Mouse (Mus musculus): ENCODE measurements around the gene Setx. TPM values are rescaled to one million over a fixed set of nuclear protein-coding genes. Genes with fewer than 3 reads are reported as not detected.
A peak's percentile ranks its signal among the peaks of the same experiment; 100 is the strongest.
"Not testable (repeated sequence)": the region's sequence is repeated elsewhere in the genome, so short reads cannot be mapped to it uniquely, and the experiment has no call there.

Gene Setx
- polyA plus RNA-seq, 1 experiment: 49.3 TPM

DNA sequence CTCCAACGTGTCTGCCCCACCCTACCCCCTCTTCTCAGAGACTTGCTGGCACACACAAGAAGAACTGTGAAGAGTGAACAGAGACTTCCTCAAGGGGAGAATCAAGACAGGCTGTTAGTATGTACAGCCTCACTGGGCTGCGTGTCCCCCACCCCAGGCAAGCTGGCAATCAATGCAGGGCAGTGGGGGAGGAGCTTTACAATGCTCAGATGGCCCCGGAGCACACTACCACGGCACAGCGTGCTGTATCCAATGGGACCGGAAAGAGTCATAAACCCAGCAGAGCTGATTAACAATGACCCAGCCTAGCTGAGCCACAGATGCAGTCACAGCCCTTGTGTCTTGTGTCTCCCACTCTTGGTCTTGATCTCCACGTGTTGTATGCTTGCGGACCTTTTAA is 25.2 kb upstream of the Setx start:
- no peak overlapping the region for H3K27ac ChIP-seq (ENCODE audit: insufficient read depth, low read length)
- TF ChIP-seq POLR2A (IDR thresholded peaks at IDR 0.05; ENCODE audit: low read depth, low read length): no peak
- TF ChIP-seq CTCF (IDR thresholded peaks at IDR 0.05; ENCODE audit: borderline replicate concordance, insufficient read depth, low read length): no peak
- H3K4me1 ChIP-seq (ENCODE audit: control insufficient read depth, insufficient read depth, low read length): no peaks in the 10 kb centered on the region
- no peak overlapping the region for H3K4me3 ChIP-seq (ENCODE audit: insufficient read depth, low read length)

DNA sequence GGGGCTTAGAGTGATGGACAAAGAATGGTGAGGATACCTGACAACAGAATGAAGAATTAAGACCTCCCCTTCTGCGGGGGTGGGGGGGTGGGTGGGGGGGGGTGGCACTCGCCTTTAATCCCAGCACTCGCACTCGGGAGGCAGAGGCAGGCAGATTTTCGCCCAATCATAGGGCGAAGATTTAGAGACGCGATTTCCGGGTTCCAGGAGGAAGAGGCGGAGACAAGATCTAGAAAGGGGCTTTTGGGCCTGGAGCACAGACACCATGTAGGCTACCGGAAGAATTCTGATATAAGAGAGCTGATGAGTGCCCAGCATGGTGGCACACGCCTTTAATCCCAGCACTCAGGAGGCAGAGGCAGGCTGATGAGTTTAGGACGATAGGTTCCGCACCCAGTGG is 24.3 kb upstream of the Setx start:
- H3K27ac ChIP-seq (ENCODE audit: insufficient read depth, low read length): no peak overlapping the region
- no peaks in the 10 kb centered on the region for H3K4me1 ChIP-seq (ENCODE audit: control insufficient read depth, insufficient read depth, low read length)
- no peak overlapping the region for H3K4me3 ChIP-seq (ENCODE audit: insufficient read depth, low read length)
- TF ChIP-seq CTCF (IDR thresholded peaks at IDR 0.05; ENCODE audit: borderline replicate concordance, insufficient read depth, low read length) (no peak), POLR2A (IDR thresholded peaks at IDR 0.05; ENCODE audit: low read depth, low read length) (no peak)

DNA sequence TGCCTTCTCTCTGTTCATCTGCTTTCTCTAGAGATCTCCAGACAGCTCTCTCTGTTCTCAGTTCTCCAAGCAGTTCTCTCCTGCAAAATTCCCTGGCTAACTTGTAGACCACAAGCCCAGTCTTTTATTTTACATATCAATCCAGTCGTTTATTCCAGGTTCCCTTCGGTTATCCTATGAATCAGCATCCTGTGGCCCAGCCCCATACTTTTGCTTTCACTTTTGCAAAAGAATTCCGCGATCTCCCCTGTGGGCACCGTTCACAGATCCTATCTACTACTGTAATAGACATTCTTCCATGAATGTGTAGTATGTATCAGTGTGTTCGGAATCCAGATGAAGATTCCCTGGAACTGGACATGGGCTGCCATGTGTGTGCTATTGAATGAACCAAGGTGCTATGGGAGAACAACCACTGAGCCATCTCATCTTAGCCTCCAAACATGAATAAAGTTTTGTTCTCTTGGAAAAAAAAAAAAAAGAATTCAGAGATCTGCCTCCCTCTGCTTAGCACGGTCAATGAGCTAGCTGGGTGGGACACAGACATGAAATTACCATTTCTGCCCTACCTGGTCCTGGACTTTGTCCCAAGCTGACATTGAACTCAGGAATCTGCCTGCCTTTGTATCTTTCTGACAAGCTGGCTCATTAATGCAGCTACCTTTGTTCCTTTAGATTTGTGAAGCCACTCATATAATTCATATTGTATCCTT is 23.0 kb upstream of the Setx start:
- Histone ChIP-seq H3K27ac (ENCODE audit: insufficient read depth, low read length) (peak overlapping the region; percentile 87), H3K4me1 (ENCODE audit: control insufficient read depth, insufficient read depth, low read length) (no peaks in the 10 kb centered on the region), H3K4me3 (ENCODE audit: insufficient read depth, low read length) (peak overlapping the region; percentile 2; the same call in 1 of the 2 replicates)
- TF ChIP-seq POLR2A (IDR thresholded peaks at IDR 0.05; ENCODE audit: low read depth, low read length) (no peak), CTCF (IDR thresholded peaks at IDR 0.05; ENCODE audit: borderline replicate concordance, insufficient read depth, low read length) (no peak)

DNA sequence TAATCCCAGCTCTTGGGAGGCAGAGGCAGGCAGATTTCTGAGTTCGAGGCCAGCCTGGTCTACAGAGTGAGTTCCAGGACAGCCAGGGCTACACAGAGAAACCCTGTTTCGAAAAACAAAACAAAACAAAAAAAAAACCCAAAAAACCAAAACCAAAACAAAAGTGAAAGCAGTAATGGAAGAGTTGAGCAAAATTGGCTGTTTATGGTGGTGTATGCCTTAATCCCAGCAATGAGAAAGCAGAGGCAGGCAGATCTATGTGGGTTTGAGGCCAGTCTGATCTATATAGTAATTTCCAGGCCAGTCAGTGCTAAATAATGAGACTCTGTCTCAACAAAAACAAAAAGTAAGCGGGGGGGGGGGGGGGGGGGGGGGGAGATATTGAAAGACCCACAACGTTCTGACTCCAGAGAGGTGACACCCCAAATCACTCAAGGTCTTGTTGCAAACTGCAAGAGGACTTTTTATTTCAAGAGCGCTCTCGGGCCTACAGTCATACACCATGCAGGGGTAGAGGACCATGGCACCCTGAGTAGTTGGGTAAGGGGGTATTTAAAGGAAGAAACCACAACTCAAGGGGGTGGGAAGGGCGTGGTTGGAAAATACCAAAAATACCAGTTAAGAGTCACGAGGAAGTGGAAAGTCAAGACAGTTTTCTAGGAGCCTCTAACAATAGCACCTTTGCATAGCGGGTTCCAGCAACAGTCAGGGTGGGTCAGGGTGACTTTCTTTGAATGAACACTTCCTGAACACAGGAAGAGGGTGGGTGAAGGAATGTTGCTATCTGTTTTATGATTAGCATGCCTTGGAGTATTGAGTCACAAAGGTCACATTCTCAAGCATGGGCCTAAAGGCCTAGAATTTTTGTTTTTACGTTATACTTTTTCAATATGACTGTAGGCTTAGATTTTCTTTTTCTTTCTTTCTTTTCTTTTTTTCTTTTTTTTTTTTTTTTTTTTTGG is 21.3 kb upstream of the Setx start:
- not testable (repeated sequence) for H3K4me1 ChIP-seq (ENCODE audit: control insufficient read depth, insufficient read depth, low read length); H3K4me3 ChIP-seq (ENCODE audit: insufficient read depth, low read length); H3K27ac ChIP-seq (ENCODE audit: insufficient read depth, low read length)

DNA sequence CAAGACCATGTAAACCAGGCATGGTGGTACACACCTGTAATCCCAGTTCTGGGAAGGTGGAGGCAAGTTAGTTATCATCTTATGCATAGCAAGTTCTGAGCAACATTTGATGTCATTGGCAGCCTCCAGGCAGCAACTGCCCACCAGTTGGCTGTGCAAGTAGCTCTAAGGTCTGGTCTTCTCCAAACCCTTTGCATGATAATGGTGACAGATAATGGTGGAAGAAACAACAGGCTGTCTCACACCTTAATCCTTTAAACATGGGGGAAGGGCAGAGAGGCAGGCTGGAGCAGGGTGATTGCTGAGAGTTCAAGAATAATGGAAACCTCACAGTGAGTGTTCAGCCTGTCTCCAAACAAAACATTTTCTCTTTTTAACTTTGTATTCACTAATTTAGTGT is 3.0 kb upstream of the Setx start:
- no peak overlapping the region for H3K4me3 ChIP-seq (ENCODE audit: insufficient read depth, low read length)
- H3K27ac ChIP-seq (ENCODE audit: insufficient read depth, low read length): no peak overlapping the region
- H3K4me1 ChIP-seq (ENCODE audit: control insufficient read depth, insufficient read depth, low read length): 0 out of 2 replicates have a peak, but pooled peaks cover 4% of the 10 kb centered on the region
- TF ChIP-seq POLR2A (IDR thresholded peaks at IDR 0.05; ENCODE audit: low read depth, low read length) (no peak), CTCF (IDR thresholded peaks at IDR 0.05; ENCODE audit: borderline replicate concordance, insufficient read depth, low read length) (no peak)

DNA sequence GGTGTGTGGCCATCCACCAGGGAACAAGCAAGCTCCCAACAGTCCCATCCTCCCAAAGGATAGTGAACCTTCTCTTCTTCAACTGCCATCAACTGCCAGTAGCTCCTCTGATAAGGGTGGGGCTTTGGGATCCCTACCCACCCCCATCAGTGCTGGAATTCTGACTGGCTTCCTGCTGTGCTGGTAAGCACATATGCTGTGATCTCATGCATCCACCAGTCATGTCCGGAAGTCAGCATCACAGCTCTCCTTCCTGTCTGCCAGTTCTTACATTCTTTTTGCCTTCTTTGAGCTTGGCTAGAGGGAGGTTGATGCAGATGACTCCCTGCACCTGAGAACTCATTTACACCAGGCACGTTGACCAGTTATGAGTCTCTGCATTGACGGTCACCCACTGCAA is 1.5 kb upstream of the Setx start:
- Histone ChIP-seq H3K4me3 (ENCODE audit: insufficient read depth, low read length) (no peak overlapping the region), H3K4me1 (ENCODE audit: control insufficient read depth, insufficient read depth, low read length) (0 out of 2 replicates have a peak, but pooled peaks cover 7% of the 10 kb centered on the region), H3K27ac (ENCODE audit: insufficient read depth, low read length) (no peak overlapping the region)
- TF ChIP-seq CTCF (IDR thresholded peaks at IDR 0.05; ENCODE audit: borderline replicate concordance, insufficient read depth, low read length) (no peak), POLR2A (IDR thresholded peaks at IDR 0.05; ENCODE audit: low read depth, low read length) (no peak)

DNA sequence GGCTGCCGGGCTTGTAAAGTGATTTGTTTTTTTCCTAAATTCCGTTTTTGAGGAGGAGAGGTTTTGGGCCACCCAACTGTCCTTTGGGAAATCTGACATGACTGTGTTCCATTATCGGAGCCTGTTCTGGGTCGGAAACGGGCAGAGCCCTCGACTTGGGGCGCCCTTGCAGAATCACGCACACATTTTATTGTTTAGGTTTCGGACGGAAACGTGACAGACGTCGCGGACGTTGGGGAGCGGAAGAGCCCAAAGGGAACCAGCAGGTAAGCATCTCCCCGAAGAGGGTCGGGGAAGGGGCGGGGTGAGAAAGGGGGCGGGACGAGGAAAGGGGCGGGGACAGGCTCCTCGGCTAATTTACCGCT is 572 bp downstream of the Setx start:
- peak; percentile 83 for TF ChIP-seq POLR2A (IDR thresholded peaks at IDR 0.05; ENCODE audit: low read depth, low read length)
- TF ChIP-seq CTCF (IDR thresholded peaks at IDR 0.05; ENCODE audit: borderline replicate concordance, insufficient read depth, low read length): no peak
- Histone ChIP-seq H3K4me1 (ENCODE audit: control insufficient read depth, insufficient read depth, low read length) (0 out of 2 replicates have a peak, but pooled peaks cover 7% of the 10 kb centered on the region), H3K27ac (ENCODE audit: insufficient read depth, low read length) (0 out of 2 replicates have a peak overlapping the region, but pooled peaks have one; percentile 16), H3K4me3 (ENCODE audit: insufficient read depth, low read length) (peak overlapping the region; percentile 52)

DNA sequence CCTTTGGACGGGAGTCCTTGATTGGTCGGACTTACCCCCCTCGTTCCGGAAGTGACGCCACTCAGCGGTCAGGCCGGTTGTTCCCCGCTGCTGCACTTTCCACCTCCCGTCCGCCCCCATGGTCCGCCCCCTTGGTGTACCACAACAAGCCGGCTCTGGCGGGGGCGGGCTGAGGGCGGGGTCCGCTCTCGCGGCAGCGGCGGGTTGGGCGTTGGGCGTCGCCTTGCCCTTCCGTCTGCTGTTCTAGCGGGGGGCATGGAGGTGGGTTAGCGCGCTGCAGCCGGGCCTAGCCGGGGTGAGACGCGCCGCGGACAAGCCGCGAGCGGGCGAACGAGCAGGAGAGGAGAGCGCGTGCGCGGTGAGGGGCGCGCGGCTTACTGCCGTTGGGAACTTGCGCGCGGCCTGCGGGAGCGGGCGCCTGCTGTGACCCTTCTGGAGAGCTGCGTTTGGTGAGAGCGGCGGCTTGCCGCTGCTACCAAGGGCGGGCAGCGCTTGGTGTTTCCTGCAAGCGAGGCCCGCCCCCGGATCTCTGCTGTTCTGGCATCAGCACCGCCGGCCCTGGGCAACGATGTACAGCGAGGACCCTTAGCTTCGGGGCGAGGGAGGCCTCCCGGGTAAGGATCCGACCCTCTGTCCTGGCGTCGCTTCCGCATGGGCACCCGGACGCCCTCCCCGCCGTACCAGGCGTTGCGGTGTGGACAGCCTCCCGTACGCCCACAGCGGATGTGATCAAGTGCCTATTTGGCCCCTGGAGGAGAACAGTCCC is 1.1 kb downstream of the Setx start:
- peak; percentile 72 for TF ChIP-seq POLR2A (IDR thresholded peaks at IDR 0.05; ENCODE audit: low read depth, low read length)
- TF ChIP-seq CTCF (IDR thresholded peaks at IDR 0.05; ENCODE audit: borderline replicate concordance, insufficient read depth, low read length): no peak
- Histone ChIP-seq H3K4me1 (ENCODE audit: control insufficient read depth, insufficient read depth, low read length) (0 out of 2 replicates have a peak, but pooled peaks cover 7% of the 10 kb centered on the region), H3K27ac (ENCODE audit: insufficient read depth, low read length) (peak overlapping the region; percentile 74), H3K4me3 (ENCODE audit: insufficient read depth, low read length) (peak overlapping the region; percentile 68)

DNA sequence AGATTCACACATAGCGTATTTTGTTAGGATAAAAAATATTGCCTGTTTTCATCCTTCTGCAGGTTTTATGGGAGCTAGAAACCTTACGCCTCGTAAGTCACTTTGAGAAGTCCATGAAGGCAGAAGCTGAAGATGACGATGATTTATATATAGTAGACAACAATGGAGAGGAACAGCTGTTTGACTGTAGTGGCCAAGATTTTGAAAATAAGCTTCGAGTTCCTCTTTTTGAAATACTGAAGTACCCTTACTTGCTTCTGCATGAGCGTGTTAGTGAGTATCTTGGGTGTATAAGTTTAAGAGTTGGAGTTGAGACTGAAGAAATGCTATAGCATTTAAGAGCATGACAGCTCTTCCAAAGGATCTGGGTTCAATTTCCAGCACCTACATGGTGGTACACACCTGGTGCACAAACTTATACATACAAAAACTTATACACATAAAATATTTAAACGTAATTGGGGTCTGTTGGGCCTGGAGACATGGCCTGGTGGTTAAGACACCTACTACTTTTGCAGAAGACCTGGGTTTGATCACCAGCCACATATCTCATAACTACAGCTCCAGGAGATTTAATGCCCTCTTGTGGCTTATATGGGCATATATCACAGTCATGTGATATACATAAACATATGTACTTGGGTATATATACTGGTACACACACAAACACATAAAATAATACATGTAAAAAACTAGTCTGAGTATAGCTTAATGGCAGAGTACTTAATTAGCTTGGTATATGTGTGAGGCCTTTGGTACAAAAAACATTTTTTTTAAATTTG is 6.3 kb downstream of the Setx start:
- Histone ChIP-seq H3K27ac (ENCODE audit: insufficient read depth, low read length) (no peak overlapping the region), H3K4me1 (ENCODE audit: control insufficient read depth, insufficient read depth, low read length) (0 out of 2 replicates have a peak, but pooled peaks cover 2% of the 10 kb centered on the region), H3K4me3 (ENCODE audit: insufficient read depth, low read length) (no peak overlapping the region)
- TF ChIP-seq CTCF (IDR thresholded peaks at IDR 0.05; ENCODE audit: borderline replicate concordance, insufficient read depth, low read length): no peak
- no peak for TF ChIP-seq POLR2A (IDR thresholded peaks at IDR 0.05; ENCODE audit: low read depth, low read length)

All from embryonic fibroblast, embryonic 13.5 days (primary cell).